Mouse (Mus musculus) layer of hippocampus, postnatal 10 days (tissue): ENCODE results near the gene Flt3l. TPM values are rescaled to one million over a fixed set of nuclear protein-coding genes. Genes with fewer than 3 reads are reported as not detected.
"Not testable (repeated sequence)": the region's sequence is repeated elsewhere in the genome, so short reads cannot be mapped to it uniquely, and the experiment has no call there.

Experiments used
- DNase-seq, 2 experiments: peaks; one replicate each; pipeline ENCODE4 v3.0.0; 2021; ENCODE audit warnings: low spot score in 2 of 2
- total RNA-seq, 2 experiments: library from RNA; stranded (reverse); gene quantifications; 2 replicates each; pipeline ENCODE4 v1.2.3; 2021

Gene Flt3l
- total RNA-seq, 2 experiments from 2014 or later, result 4.3 to 6.0 TPM

DNA sequence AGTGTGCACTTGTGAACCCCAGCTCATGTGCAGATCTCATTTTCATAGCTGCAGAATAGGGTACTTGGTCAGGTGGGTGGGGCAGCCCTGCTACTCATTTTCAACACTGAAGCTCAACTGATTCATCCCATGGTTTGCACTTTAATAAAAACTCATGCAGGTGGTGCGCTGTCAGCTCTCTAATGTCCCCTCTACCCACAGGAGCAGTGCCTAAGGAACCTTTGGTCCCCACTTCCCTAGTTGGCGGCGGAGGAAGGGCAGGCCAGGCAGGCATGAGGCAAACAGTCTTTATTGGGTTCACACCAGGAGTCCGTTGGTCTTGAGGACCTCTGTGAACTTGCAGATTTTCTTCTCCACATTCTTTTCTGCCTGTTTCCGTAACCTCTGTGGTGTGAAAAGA is 10.6 kb downstream of the Flt3l start:
- DNase-seq, result not testable (repeated sequence)

DNA sequence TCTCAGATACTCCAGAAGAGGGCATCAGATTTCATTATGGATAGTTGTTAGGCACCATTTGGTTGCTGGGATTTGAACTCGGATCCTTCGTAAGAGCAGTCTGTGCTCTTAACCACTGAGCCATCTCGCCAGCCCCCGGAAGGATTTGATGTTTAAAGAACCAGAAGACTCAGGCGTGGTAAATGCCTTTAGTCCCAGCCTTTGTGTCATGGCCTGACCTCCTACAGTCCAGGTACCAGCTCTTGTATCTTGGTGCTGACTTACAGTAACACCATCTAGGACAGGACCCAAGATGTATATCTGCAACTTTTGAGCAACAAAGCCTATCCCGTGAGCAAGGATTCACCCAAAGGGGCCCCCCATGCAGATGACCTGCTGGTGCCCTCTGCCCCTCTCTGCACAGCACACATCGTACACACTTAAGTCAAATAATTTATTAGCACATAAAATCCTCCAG is 11.1 kb downstream of the Flt3l start:
- no peak for DNase-seq

DNA sequence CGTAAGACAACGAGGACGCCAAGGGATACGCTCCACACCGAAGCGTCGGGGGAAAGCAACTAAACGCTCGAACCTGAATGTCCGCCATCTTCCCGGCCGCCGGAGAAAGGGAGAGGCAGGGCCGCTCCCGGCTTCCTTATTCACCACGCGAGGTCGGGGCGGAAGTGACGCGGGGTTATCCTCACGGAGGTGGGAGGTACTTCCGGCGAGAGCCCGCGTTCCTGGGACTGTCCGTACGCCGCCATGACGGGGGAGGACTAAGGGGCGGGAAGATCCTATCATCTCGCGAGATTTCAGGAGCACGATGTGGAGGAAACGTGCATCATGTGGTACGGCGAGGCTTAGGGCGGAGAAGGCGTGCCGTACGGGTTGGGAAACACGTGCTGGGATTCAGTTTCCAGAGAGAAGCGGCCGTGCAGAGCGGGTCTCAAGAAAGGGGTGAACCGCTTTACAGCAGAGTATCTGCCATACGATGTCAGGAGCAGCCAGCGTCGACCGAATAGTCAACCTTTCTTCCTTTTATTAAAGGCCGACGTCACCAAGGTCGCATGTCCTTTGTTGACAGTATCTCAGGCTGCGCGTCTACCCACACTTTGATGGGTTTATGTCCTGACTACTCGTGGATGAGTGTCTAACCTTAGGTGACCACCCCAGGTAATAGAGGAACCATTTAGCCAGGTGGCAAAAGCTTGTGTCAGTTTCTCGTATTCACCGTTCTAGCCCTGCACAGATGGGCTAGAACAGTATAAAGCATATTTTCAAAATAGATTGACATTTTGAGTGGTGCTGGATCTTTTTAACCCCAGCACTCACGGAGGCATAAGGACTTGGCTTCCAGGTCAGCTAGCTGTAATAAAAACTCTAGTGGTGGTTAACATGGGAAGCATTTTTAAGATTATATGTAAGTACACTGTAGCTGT is 11.7 kb downstream of the Flt3l start, which contains the start of gene Rps11:
TSS of gene Rps11 (minus strand) at position 216 of the 920 bp plus-strand sequence.
- peak; percentile 98 to 99 for DNase-seq

DNA sequence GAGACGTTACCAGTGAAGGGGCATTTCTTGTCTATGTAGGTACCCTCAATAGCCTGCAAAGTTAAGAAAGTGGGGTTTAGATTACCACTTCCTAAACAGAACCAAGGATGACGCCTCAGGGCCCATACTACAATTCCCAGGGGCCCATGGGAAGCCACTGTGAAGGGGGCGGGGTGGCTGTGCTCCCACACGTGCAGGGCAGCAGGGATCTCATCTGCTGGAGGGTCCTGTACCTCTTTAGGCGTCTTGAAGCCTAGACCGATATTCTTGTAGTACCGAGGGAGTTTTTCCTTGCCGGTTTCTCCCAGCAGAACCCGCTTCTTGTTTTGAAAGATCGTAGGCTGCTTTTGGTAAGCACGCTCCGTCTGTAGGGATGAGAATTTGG is 13.1 kb downstream of the Flt3l start:
- no peak for DNase-seq

DNA sequence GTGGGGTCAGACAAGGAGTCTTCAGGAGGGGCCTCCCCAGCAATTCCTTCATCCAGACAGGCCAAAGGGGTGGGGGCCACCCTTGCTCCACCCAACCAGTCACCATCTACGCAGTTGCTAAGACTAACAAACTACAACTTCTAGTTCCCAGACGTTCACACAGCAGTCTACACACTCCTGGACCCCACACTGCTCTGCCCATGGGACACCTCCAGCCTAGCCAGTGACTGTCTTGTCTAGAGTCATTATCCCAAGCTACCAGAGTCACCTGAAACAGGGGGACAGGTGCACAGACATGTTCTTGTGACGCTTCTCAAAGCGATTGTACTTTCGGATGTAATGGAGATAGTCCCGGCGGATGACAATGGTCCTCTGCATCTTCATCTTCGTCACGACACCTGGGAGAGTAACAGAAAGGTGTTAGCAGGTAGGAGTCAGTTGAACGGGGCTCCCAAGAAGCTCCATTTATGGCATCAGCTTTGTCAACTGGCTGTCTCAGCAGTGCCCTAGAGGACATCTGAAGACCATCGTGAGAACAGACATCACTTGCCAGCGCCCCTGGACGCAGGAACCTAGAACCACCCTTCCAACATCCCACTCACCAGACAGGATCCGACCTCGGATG is 13.6 kb downstream of the Flt3l start:
- DNase-seq, result no peak

DNA sequence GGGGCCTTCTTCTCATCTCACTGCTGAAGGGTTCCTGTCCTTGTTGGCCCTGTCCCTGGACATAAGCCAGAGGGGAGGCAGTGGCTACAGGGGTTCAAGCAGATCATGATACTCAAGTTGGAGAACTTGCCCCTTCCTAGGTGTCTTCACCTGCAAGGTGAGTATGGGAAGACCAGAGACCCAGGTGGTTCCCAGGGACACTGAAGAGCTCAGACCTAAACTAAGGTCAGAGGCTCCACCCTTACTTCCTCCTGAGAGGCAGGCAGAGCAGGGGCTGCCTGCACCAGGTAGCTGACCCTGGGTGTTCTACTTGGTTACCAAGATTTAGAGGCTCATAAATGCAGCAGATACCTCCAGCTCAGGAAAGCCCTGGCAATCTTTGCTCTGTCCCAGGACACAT is 14.3 kb downstream of the Flt3l start:
- DNase-seq, result no peak

DNA sequence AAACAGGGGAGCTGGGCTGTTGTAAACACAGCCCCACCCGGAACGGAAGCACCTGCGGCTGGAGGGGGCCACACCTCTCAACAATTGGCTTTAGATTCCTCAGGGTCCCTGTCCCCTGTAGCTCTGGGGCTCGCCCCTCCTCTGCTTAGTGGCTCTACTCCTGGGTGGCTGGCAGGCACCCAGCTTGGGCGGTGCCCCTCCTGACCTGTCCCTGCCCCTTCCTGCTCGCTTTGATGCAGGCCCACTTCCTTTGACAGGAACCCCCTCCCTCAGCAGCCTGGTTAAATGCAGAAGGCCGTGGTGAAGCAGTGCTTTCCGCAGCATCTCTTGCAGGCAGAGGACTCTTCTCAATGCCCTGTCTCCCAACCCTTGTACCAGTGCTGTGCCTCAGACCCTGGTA is 14.8 kb downstream of the Flt3l start:
- no peak for DNase-seq

DNA sequence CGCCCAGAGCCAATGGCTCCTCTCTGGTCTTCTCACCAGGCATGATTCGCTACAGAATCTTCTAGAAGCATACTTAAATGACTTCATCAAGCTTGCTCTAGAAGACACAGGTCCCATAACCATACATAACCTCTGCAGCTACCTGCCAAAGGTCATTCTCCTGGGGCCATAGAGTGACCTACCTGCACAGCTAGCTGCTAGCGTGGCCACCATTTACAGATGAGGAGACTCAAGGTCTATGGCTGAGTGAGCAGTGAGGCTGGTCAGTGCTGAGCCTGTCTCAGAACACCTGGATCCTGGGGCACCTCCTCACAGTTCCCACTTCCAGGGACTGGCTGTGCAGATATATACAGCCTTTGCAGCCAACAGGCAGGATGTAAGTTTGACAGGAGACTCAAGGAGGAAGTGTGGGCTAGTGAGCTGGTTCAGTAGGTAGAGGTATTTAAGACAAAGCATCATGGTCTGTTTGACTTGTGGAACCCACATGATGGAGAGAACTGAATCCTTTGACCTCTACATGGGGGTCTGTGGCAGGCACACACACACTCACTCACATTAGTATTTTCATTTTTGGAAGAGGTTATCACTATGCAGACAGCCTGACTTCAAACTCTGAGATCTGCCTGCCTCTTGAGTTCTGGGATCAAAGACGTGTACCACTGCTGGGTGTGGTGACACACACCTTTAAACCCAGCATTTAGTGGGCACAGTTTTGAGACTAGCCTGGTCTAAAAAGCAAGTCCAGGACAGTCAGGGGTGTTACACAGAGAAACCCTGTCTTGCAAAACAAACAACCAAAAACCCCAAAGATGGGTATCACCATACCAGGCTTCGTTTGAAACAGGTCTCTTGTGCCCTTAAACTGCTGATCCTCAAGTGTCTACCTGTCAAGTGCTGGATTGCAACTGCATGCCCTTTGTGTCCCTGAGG is 16.2 kb downstream of the Flt3l start:
- DNase-seq, result no peak

DNA sequence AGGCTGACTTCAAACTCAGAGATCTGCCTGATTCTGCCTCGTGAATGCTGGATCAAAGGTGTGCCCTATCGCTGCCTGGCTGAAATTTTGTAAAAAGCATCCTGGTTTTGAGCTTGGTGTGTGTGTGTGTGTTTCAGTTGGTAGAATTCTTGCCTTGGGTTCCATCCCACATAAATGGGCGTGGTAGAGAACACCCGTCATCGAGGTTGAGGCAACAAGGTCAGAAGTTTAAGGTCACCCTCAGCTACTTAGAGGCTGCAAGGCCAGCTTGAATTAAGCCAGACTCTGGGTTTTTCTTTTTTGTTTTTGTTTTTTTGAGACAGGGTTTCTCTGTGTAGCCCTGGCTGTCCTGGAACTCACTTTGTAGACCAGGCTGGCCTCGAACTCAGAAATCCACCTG is 17.9 kb downstream of the Flt3l start:
- no peak for DNase-seq

DNA sequence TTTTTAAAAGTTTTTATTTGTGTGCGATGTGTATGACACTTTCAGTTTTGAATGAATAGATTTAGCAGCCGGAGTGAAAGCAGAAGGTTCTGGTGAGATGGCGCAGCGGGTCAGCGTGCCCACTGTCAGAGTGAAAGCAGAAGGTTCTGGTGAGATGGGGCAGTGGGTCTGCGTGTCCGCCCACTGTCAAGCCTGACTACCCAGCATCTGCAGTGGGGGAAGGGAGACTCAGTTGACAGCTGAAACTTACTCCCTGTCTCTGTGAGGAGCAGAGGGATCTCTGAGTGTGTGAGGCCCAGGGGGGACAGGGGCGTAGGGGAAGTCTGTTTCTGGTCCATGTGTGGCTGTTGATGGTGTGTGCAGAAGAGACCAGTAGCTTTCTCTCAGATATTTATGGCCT is 18.7 kb downstream of the Flt3l start:
- DNase-seq, result no peak

DNA sequence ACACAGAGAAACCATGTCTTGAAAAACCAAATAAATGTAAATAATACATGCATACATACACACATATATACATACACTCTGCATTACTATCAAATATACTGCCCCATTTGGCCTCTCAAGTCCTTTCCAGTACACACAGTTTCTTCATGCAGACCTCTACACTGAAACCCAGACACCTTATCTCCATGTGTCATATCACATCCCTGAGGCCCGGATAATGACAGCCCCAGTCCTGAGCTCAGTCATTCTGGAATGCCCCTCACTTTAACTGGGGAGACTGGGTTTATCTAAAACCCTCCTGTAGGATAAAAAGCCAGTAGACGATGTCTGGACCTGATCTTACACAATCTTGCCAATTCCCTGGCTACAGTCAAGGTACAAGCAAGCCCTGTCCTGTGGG is 22.8 kb downstream of the Flt3l start:
- DNase-seq, result no peak

DNA sequence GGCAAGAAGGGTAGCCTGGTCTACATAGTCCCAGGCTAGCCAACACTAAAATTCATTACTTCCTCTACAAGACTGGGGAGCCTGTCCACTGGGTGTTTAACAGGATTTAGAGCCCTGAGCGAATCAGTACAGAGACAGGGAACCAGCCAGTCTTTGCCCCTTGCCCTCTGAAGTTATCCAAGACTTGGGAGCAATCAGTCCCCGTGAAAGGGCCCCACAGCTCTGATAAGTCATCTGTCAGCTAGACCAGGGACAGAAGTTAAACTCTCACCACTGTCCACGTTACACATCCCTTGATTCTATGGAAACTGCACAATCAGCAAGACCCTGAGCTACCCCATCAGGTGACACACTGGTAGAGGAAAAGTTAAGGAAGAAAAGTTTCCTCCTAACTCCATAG is 23.7 kb downstream of the Flt3l start:
- DNase-seq, result no peak

DNA sequence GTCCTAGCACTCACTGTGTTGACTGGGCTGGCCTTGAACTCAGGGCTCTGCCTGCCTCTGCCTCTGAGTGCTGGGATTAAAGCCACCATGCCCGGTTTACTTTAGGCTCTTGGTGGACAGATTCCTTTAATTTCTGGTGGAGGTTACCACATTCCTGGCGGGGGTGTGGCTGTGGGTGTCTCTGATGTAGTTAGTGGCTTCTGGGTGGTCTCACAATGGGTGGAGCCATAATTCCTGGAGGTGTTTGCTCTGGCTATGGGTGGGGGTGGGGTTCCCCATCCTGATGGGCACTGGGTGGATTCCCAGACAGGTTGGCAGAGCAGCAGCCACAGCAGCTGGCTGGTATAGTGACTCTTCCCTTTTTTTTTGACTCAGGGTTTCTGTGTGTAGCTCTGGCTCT is 24.3 kb downstream of the Flt3l start:
- no peak for DNase-seq

DNA sequence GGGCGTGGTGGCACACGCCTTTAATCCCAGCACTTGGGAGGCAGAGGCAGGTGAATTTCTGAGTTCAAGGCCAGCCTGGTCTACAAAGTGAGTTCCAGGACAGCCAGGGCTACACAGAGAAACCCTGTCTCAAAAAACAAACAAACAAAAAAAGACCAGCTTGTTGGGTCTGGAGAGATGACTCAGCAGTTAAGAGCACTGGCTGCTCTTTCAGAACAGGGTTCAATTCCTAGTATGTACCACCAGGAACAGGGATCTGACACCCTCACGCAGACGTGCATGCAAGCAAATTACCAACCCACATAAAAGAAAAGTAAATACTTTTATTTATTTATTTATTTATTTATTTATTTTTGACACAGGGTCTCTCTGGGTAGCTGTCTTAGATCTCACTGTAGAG is 26.1 kb downstream of the Flt3l start:
- not testable (repeated sequence) for DNase-seq

DNA sequence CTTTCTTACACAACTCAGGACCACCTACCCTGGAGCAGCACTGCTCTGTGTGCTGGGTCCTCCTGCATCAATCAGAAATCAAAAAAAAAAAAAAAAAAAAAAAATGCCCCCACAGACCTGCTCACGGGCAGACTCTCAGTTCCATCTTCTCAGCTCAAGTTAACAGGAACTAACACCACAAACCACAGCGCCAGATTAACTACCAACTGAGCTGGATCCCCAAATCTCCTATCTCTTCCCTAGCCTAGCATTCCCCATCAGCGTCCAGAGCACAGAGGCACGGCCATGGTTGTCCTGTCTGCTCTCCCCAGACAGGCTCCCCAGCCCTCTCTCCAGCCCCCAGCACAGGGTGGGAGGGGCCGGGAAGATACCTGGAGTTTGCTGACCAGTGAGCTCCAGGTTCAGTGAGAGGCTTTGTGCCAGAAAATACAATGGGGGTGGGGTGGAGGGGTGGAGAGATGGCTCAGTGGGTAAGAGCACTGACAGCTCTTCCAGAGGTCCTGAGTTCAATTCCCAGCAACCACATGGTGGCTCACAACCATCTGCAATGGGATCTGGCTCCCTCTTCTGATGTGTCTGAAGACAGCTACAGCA is 29.1 kb downstream of the Flt3l start:
- DNase-seq, result no peak

DNA sequence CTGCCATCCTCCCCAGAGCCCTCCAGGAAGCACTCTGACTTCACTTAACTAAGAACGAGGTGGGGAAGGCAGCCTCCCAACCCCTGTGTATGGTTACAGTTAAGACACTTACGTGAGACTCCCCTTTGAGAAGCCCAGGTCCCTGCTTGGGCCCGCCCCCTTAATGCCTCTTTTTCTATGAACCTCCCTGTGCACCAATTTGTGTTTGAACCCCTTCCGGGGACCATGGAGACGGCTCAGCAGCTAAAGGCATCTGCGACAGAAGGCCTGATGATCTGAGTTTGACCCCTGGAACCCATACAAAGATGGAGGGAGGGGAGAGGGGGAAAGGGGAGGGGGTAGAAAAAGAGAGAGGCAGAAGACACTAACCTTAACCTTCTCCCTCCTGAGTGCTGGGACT is 29.8 kb downstream of the Flt3l start:
- DNase-seq, result no peak

DNA sequence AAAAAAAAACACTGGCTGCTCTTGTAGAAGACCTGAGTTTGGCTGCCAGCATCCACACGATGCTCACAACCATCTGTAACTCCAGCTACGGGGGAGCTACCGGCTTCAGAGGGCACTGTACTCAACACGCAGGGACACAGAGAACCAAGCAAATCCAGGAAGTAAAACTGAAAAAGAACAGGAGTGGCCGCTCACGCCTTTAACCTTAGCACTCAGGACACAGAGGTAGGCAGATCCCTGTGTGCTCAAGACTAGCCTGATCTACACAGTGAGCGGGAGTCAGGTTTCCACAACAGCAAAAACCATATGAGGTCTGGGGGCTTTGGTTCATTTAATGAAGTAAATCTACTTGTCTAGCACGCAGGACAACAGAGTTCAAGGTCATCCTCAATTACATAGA is 30.7 kb downstream of the Flt3l start:
- no peak for DNase-seq

DNA sequence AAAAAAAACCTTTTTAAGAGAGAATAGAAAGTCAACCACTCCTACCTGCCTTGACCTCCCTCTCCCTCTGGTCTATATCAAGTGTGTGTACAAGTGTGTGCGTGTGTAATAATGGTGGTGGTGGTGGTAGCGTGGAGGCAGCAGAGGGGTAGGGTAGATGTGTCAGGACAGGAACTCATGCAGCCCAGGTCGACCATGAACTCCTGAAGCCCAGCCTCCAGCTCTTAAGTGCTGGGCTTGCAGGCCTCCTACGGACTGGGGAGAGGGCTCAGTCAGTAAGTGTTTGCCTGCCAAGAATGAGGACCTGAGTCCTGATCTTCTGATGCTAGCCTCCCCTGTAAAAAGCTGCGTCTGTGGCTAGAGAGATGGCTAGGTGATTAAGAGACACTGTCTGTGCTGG is 31.3 kb downstream of the Flt3l start:
- DNase-seq, result no peak

DNA sequence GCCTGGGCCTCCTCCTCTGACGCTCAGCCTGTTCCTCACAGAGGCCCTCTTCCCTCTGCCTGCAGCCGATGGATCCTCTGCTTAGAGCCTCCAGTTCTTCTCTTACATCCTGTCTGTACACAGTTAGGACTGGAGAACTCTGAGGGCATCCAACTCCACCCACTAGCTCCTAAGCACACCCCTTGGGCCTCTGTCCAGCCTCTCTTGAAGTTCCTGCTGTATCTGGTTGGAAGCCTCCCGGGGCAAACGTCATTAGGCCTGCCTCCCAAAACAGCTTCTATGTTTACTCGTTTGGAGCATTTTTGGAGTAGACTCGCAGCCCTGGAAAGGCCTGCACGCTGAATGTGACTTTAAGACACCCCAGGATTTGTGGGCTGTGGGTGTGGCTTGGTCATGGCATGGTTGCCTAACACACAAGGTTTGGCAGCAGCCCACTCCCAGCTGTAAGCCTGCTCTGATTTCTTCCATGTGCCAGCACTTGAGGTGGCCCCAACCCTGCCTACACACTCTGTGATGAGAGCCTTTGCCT is 32.5 kb downstream of the Flt3l start, which contains the start of gene Fcgrt:
TSS of gene Fcgrt (minus strand) at position 200 of the 529 bp plus-strand sequence.
- peak; percentile 61 for DNase-seq

DNA sequence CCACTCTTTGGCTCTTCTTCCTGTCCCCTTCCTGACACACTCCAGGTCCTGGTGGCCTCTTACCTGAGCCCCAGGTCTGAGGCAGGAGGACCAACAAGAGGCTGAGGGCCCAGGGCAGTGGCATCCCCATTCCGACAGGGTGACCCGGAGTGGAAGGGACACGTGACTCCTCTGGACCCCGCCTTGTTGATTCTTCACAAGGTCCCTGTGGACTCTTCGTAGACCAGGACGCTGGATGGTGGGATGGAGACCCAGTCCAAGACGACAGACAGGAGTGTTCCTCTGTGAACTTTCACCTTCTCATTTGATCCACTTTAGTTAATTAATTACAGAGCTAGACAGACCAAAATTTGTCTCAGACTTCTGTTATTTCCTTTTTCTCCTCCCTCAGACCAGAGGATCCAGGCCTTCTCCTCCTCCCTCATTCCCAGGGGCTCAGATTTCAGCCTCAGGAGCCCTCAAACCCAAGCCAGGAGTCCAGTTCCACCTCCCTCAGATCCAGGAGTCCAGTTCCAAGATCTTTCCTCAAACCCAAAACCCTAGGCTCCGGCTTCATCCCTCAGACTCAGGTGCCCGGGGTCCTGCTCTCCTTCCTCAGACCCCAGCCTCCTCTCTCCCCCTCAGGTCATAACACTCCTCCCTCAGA is 33.2 kb downstream of the Flt3l start:
- DNase-seq, result no peak
